Mouse (Mus musculus) gastrocnemius, postnatal 36 days (tissue): ENCODE data around the gene Lpar1. TPM values are rescaled to one million over a fixed set of nuclear protein-coding genes. Genes with fewer than 3 reads are reported as not detected.
A peak's percentile ranks its signal among the peaks of the same experiment; 100 is the strongest.

Experiments used
- DNase-seq, 2 experiments: peaks; one replicate each; pipeline ENCODE4 v3.0.0; 2022
- intact Hi-C: fragments of 180-260 bp; cut with DNase I; formaldehyde crosslinking; loops from one replicate; pipeline ENCODE4 v1.15.1; 2025
- total RNA-seq, 2 experiments: library from RNA; stranded (reverse); gene quantifications; 2 replicates each; pipeline ENCODE4 v1.2.3; 2021

The Lpar1 gene
- total RNA-seq, 2 experiments from 2014 or later, result 8.3 to 10.5 TPM

DNA sequence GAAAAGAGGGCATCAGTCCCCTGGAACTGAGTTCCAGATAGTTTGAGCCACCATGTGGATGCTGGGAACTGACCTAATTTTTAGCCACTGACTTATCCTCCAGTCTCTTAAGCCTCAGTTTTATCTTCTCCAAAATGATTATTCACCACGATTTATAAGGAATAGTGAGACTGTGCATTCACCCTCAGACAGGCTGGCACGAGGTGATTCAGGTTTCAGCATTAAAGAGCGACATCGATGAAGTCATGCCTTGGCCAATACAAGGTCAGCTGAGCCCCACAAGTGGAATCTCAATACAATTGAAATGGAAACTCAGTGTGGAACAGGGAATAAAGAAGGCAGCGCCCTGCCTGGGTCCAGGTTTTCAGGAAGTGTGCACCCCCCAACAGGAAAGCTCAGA lies 88.1 kb downstream of the Lpar1 start:
- intact Hi-C loops, result no loop called here
- no peak for DNase-seq

DNA sequence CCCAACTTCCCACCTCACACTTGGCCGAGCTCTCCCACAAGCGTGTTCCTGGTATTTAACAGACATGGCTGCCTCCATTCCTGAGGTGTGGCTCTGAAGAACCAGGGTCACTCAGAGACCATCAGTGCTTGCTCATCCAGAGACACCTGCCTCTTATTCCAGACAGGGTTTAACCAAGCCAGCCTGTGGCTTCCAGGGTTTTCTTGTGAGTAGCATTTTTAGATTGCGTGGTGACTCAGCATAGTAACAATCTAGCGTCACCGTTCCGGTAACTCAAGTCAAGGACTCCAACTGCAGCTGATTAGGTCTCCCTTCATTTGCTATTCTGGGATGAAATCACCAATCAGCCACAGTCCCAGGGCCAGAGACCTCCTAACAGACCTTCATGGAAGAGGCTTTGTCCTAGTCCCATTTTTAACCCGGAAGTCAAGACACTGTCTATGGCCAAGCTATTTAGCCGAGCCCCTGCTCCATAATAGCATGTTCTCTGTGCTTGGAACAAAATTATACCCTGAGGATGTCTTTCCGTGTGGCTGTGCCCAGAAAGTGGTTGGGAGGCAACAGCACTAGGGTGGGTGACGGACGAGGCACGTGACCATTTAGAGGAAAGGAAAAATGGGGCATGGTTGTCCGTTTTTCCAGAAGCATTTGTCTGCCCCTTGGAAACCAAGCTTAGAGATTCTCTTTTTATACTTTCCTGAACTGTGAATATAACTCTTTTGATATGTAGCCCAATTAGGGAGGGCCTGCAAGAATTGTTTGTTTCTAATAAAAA lies 89.1 kb downstream of the Lpar1 start:
- no peak for DNase-seq
- intact Hi-C loops, result no loop called here

DNA sequence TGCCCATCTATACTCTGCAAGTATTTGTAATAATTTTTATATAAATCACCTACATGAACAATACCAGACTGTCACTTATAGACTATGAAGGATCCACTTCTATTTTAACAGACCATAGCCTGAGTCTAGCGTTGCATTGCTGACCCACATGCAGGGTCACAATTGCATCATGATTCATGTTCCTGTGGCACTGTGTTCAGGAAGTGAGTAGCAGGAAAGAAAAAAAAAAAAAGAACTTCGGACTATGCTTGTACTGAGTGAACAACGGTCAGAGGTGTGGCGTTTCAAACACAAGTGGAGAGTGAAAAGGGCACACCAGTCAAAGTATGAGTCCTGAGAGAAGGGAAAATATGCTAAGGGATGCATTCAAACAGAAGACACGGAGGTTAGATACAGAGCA lies 90.7 kb downstream of the Lpar1 start:
- intact Hi-C loops, result no loop called here
- no peak for DNase-seq

DNA sequence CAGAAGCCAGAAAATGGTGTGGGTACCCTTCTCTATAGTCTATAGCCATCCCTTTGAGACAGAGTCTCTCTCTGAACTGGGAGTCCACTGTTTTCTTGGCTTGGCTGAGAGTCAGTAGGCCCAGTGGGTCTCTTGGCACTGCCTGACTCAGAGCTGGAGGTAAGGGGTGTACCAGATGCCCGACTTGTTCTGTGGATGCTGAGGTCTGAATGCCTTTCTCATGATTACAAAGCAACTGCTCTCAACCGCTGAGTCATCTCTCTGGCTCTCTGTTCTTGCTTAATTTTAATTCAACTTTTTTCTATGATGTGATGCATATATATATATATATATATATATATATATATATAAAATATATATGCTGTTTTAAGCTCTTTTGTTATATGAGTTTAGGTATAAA lies 91.1 kb downstream of the Lpar1 start:
- no peak for DNase-seq
- intact Hi-C loops, result no loop called here

DNA sequence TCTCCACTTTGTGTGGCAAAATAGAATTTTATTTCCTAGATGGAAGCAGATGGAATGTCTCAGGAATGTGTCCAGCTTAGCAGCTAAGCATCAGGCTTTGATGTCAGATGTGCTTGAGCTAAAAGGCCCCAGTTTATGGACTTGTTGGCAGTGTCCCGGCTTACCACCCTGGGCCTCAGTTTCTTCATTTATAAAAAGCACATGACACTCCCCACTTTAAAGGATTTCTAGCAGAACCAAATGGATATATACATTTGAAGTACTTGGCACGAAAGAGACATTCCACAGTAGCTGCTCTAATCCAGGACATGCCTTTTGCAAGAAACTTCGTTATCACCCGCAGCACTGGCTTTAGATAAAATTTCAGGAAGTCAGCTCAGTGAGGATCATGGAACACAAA lies 100.4 kb downstream of the Lpar1 start:
- no peak for DNase-seq
- intact Hi-C loops, result no loop called here

DNA sequence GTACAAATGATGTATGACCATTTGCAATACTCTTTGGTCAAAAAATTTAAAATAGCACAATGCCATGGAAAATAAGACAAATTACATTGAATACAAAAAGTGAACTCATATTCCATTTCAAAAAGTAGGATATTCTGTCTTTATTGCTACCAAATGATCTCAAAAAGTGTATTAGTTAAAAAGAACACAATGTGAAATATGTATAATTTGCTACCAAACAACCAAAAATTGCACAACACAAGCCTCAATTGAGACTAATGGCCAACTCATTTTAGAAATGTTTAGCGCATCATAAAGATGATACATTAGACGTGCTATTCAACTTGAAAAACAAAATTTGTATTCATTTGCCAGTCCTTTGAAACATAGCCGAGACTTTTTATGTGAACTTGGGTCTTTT lies 104.9 kb downstream of the Lpar1 start:
- DNase-seq, result no peak
- intact Hi-C loops, result no loop called here

DNA sequence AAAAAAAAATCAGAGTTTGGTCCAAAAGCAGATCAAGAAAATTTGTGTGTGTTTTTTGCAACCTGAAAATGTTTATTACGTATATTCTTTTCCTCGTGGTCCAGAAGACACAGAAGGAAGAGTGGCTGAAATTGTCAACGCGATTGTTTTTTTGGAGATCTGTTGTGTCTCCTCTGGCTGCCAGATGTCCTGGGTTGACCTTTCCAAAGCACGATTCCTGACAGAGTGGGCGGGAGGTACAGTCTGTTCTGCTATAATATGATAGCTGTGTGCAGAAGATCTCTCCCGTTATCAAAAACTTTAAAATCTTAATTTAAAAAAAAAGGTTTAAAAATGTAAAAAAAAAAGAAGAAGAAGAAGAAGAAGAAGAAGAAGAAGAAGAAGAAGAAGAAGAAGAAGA lies 105.9 kb downstream of the Lpar1 start:
- peak in 1 of 2 experiments; percentile 55 for DNase-seq
- intact Hi-C loops, result no loop called here

DNA sequence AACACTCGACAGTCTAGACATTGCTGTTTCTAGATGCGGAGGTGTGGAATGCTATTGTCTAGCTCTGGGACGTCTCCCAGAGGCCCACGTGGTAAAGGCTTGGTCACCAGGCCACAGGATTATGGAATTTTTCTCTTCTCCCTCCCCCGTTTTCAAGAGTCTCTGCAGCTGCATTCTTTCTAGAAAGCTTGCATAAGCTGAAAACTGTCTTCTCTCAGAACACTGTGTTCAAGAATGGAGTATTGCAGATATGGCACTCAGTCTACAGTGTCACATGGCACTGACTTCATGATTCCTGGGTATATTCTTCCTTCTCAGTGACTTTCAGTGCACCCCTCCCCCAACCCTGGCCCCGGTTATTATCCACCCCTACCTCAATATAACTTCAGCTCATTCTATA lies 107.9 kb downstream of the Lpar1 start:
- intact Hi-C loops, result no loop called here
- no peak for DNase-seq

DNA sequence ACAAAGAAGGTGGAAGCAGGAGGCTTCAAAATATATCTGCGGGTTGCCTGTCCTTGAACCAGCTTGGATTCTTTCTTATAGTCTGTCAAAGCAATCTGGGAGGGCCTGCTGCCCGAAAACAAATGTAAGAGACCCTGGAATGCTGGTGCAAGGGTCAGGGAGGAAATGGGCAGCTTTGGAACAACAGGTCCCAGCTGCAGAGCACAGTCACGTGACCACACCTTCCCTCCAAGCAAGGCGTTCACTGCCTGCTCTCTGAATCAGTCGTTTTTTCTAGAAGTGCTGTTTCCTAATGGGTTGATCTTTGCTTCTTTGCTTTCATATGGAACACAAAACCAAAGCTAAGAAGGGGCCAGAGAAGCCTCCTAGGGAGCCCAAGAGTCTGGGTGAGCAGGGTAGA lies 111.4 kb downstream of the Lpar1 start:
- DNase-seq, result no peak
- intact Hi-C loops, result no loop called here

DNA sequence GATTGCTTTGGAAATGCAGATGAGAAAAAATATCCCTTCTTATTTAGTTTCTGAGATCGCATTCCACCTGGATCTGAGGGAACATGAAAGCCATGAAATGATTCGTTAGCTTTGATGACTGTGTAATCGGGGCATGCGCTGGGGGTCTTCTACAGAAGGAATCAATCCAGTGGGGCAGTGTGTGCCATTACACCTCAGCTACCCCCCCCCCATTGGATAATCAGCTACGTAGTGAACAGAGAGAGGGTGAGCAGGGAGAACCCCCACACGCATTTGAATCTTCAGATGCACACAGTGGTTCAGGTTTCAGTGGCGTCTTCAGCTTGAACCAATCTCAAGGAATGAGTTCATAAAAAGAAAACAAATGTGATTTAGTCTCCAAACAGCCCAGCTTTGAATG lies 115.0 kb downstream of the Lpar1 start:
- intact Hi-C loops, result no loop called here
- DNase-seq, result no peak

DNA sequence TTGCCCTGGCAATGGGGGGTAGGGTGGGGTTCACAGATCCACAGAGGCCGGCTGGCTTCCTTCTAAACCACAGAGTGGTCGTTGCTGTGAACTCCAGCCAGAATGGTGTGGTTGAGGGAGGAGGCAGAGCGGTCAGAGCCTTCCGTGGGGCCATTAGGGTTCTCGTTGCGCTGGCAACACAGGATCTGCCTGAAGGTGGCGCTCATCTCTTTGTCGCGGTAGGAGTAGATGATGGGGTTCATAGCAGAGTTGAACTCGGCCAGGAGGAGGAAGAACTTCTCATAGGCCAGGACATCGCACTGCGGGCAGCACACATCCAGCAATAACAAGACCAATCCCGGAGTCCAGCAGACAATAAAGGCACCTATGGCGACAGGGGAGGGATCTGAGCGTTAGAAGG lies 116.4 kb downstream of the Lpar1 start:
- intact Hi-C loops, result no loop called here

DNA sequence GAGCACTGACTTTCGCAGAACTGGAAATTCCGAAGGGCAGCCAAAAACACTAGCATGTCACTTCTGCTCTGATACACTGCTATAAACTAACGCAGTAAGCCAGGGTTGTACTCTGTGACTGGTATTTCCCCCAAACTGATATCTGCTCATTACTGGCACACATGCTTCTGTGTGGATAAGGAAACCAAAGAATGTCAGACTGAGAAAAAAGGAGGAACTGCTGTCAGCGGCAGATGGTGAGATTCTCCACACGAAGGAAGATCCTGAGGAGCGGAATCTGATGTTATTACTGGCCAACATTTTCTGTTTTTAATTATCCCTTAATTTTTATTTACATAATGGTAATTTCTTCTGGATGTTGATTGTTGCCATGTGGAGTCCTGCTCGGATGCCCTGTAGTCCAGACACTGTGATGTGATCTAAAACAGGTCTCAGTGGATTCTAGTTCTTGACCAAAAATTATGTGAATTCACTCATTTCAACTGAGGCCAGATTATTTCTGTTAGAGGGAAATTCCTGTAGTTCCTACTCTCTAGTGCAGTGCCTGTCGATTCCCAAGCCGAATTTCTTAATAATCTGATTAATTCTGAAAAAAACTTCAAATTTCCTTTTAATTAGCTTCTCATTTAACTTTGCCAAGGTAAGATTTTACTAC lies 130.3 kb downstream of the Lpar1 start:
- no peak for DNase-seq
- intact Hi-C loops, result loop anchor here (5.0 kb wide), 1 partner anchor 324 kb away; no protein-coding TSS in a partner anchor

More for the DNA sequence above, 116.4 kb downstream of the Lpar1 start:
- DNase-seq, result no peak

DNA sequence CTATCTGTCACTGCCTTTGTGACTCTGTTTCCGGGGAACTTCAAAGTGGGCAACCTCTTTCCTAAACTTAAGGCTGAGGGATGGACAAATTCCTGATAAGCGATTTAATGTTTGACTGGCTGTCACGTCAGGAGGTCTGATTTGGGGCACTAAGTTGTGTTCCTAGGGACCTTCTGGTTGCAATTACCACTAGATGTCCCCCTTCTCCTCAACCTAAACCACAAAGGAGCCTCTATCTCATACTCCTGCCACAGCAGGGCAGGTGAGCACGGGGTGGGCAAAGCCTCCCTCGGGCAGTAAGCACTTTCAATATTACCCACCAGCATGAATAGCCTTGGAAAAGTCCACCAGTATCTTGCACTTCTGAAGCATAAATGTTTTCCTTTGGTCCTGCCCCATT lies 134.5 kb downstream of the Lpar1 start:
- intact Hi-C loops, result loop anchor here (5.0 kb wide), 1 partner anchor 152 kb away; no protein-coding TSS in a partner anchor
- no peak for DNase-seq

DNA sequence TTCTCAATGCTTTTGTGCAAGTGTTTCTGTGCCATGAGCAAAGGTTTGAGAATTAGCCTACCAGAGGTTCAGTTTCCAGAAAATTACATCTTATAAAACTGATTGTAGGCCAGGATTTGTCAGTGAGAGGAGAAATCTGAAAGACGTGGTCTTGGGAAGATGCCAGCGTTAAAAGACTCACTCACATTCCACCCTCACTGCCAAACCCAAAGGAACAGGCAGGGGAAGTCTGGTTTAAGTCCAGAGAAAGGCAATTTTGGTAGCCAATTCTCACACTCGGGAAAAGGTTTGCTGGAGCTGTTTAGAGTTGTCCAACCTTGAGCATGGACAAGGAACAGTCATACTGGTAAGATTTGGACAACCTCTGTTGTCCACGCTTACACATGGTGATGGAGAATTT lies 136.4 kb downstream of the Lpar1 start:
- intact Hi-C loops, result loop anchor here (5.0 kb wide), 1 partner anchor 150 kb away; no protein-coding TSS in a partner anchor
- DNase-seq, result no peak

DNA sequence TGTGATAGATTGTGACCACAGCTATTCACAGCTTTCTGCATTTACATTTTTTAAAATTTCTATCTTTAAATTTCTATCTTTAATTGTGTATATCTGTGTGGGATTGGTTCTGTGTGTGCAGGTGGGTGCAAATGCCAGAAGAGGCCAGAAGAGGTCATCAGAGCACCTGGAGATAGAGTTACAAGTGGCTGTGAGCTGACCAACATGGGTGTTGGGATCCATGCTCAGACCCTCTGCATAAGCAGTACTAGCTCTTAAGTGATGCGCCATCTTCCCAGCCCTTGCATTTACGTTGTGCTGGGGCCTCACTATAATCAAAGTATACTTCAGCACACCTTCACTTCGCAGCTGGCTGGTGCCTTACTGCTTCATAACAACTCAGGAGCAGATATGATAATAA lies 138.2 kb downstream of the Lpar1 start:
- intact Hi-C loops, result loop anchor here (5.0 kb wide), 1 partner anchor 148 kb away; no protein-coding TSS in a partner anchor
- DNase-seq, result no peak

DNA sequence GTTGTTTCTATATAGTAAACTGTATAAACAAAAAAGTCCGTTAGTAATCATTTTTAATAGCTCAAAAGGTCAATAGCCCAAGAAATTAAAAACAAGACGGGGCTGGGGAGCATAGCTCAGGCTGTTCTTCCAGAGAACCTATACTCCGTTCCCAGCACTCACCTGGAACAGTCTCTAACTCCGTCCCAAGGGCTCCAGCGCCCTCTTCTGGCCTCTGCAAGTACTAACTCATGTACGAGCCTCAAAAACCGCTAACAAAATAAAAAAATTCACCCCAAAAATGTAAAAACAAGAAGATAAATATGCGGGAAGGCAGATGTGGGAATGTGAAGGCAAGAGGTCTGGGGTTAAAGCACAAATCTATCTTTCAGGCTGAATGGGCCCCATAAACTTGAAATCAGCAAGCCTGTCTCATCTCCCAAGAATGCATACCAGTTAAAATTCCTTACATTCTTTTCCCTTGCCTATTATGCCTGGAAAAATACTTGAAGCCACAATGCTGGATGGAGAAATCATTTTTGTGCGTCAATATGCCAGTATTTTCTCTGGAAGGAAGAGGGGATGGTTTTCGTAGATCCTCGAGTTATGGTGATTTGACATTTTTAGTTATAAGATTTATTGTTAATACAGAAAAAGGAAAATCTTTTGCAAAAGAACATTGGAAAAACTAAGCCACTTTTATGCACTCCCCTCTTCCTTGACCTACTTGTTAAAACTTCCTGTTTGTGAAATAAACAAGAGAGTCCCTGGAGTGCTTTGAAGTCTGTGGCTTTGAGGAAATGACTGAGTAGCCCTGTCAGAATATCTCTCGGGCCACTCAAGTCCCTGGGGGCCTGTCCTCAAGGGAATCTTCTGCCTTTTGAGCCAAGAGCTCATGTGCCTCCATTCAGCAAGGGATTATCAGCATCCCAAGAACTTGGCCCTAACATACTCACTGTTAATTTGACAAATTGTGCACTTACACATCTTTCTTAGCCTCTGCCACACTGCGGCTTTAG lies 140.2 kb downstream of the Lpar1 start:
- peak in 1 of 2 experiments; percentile 41 for DNase-seq
- intact Hi-C loops, result no loop called here

DNA sequence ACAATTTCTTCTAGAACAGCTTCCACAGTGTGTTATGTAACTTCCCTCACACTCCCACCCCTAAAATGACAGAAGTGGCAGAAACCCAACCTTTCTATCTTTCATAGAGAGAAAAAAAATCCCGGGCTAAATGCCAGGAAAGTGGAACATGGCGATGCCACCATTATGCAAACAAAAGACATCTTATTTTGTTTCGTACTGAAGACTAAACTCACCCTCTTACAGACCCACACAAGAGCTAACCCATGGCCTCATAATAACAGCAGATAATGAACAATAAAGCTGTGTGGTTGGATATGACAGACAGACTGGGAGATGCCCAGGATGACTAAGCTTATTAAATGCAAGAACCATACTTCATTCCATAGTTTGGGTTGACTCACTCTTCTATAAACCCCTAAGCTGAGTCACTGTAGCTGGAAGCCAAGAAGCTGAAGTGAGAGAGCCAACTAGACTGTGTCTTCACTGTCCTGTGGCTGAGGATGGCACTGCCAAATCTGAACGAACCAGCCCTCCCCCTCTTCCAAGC lies 151.7 kb downstream of the Lpar1 start:
- no peak for DNase-seq
- intact Hi-C loops, result no loop called here

DNA sequence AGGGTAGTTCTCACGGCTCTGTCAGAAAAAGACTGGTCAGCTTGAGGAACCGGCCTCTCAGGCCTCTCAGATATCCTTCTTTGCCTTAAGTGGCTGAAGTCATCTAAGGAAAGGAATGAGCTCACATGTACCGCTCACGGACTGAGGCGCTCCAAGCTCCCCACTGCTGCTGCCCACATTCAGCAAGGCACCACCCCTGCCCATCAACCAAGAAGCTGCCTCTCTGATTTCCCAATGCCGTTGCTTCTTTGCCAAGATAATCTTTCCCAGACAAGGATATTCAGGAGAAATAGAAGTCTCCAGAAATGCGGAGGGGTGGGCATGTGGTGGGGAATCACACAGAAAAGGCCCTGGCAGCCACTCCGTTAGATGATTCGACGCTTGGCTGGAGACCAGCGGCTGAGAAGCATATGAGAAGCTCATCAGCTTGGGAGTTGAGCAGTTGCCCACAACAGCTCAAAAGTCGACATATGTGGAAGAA lies 152.8 kb downstream of the Lpar1 start:
- intact Hi-C loops, result no loop called here
- DNase-seq, result peak; percentile 48 to 59
